Mouse (Mus musculus) CD4-positive helper T cell, adult 2 months (primary cell): ENCODE results near the gene C2cd4a.
A peak's percentile ranks its signal among the peaks of the same experiment; 100 is the strongest.

ENCODE experiments used
- DNase-seq: peaks from one replicate; pipeline ENCODE4 v3.0.0-alpha.2; 2012; ENCODE audit warnings: low read depth, missing footprints, low spot score

Gene C2cd4a

DNA sequence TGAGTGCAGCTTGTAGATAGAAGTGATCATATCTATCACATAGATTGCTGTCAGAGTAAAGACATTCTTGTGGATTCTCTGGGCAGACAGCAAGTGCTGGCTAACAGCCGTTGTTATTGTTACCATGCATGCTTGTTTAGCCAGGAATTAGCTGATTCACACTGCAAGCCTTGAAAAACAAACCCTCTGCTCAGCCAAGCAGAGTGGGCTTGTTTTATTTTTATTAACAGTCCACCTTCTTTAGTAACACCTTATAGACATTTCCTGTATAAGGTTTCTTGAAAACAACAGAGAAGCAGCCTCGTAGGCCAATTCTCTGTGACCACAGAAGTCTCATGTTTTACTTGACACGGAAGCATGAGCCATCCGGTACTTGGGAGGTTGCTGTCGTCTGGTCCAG is 2.4 kb upstream of the C2cd4a start:
- no peak for DNase-seq

DNA sequence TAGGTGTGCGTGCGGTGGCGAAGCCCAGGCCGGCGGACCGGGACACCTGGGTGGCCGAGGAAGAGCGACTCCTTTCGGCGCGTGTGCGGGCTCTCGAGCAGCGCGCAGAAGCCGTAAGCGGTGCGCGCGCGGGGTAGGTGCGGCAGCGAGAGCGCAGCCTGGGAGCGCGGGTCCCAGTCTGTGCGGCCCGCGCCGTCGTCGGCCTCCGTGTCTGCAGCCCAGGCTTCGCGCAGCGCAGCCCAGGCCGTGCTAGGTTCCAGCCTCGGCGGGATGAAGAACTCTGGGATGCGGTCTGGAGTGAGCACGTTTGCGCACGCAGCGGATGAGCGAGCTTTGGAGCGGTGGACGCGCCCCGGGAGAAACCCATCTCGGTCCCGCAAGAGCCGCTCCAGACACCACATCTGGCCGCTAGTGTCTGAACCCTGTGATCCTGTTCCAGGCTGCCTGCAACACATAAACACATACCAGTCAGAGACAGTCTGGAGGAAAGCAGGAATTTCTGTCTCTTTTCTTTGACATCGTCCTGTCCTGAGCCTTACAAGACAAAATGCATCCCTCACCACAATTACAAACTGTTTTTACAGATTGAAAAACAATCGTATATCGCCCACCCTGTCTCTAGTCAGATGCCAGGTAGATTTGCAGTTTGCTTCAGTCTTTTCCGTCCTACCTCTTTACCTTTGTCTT is 628 bp downstream of the C2cd4a start:
- DNase-seq, result no peak

DNA sequence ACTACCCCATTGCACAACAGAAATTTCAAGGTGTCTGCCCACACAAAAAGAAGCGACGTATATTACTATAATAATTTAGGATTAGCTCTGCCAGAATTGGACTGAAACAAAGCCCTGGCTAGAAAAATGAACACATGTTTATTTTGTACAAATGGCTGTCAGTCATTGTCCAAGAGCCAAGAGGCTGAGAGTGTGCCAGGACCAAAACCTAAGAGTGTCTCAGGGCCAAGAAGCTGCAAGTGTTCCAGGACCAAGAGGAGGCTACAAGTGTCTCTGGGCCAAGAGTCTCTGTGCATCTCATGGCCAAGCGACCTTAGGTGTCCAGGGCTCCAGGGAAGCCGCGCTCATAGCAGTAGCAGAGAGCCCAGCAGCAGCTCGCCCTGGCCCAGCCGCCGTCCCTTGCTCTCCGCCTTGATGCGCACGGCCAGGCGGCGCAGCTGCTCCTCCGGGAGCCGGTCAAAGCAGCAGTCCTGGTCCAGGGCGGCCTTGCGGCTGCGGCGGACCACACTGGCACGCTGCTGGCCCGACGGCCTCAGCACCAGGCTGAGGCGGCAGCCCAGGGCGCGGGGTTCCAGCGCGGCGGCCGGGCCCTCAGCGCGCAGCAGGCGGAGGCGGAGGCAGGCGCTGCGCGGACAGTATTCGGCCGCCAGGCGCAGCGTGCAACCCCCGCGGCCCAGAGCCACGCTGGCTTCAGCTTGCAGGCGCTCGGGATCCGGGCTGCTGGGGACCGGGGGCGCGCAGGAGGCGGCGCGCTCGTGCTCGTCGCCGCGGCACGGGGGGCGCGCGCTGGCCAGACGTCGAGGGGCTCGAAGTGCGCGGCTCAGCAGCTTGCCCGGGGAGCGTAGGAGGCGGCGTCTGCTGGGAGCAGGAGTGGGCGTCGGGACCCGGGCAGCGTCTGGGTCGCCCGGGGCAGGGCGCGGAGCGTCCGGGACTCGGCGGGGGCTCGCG is 1.4 kb downstream of the C2cd4a start:
- DNase-seq, result no peak

DNA sequence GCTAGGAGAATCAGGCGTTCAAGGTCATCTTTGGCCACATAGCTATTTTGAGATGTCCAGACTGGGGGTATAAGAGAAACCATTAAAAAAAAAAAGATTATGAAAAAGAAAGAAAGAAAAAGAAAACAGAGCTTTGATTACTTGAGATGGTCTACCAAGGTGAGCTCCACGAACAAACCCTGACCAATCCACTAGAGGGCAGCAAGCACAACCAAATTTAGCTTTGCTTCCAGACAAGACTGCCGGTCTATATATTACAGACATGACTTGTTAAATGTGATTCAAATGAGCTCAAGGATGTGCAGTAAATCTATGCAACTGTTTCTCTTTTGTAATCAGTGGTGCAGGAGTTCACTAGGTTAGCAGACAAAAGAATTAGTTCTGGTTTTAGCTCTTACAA is 3.9 kb downstream of the C2cd4a start:
- DNase-seq, result peak; percentile 59

DNA sequence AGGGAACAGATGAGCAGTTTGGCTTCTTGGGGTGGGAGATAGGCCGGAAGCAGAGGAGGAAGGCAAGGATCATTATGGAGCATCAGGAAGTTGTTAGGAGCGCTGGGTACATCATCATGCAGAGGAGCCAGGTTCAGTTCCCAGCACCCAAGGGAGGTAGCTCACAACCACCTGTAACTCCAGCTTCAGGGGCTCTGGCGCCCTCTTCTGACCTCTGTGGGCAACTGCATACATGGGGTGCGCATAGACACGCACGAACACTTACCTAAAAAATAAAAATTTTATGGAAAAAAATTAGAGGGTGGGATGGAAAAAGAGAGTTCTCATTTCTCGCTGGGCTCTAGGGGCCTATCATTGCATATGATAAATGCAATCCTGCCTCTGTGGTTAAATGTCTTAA is 6.6 kb downstream of the C2cd4a start:
- DNase-seq, result no peak

DNA sequence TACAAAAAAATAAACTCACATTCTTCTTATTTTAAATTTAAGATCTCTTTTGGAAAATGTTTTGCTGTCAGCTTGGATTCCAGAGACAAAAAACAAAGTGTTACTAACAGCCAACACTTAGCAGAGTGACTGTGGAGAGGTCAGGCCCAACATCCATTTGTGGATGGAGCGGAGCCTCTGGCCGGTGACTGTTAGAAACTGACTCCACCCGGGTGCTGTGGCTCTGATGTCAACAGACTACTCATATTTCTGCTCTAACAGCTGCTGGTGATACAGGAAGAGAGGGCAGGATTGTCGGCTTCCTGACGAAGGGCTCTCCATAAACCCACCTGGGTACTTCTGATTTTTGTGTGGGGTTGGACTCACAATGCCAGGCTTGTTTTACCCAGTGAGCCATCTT is 9.0 kb downstream of the C2cd4a start:
- DNase-seq, result no peak

DNA sequence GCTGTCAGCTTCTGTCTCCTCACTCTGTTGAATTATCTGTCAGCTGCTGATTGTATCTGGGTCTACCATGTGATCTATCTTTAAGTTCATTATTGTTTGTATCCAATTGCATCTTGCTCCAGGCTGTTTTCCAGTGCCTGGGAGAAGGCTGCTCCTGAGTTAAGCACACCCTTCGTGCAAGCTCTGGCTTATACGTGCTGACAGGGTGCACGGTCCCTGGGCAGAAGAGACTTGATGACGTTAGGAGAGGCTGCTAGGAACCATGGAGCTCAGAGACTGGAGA is 13.5 kb downstream of the C2cd4a start:
- DNase-seq, result no peak

DNA sequence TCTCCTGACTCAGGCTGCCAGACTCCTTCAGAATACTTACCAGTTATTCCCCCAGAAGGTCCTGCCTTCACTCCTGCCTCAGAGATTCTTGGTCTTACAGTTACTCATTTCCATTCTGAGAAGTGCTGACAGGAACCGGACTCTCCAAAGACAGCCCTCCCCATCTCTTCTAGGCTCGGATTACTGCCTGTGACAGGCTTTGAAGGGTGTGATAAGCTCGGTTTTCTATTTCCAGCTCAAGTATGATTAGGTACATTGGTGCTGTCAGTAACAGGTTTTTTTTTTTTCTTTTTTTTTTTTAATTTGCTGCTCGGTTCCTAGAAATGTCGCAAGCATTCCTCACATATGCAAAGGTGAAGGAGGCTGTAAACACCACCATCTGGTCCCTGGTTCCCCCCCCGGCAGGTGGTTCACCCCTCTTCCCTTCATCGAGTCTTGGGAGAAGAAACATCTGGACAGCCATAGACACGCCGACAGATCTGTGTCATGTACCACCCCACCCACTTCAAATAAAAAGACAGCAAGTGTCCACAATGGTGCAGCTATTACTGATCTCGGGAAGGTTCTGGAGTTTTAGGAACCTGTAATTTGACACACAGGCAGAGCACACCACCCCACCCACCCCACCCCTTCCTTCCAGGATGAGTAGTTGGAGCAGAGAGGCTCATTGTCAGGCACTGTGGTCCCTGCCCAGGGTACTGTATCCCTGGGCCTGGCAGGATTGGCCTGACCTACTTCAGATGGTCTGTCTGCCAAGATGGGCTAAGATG is 14.0 kb downstream of the C2cd4a start:
- DNase-seq, result no peak

DNA sequence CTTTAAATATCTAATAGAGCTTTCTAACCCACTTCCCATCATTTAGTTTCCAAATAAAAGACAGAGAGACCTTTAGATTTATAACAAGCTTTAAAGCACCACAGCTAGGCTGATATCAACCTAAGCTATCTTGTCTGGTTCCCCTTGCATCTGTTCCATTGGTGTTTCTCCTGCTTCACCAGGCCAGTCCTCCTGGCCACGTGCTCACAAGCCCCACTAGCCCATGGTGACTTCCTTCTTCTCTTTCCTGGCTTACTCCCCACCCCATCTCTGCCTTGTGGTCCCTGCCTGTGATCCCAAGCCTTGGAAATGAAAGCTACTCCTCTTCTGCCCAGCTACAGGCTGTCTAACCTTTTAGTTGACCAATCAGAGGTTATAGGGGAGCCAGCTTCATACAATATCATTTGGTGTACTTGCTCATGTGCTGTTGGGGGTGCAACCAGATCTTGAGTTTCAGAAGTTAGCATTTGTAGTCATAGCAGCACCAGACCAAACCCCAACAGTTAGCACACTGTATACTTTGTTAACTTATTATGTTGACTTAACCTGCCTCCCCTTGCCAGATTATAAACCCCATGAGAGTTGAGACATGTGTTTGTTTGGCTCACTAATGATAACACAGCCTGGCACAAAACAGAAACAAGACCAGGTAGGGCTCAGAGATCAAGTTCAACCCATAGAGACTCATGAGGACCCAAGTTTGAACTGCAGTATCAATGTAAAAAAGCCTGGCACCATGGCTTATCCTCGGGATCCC is 15.8 kb downstream of the C2cd4a start:
- DNase-seq, result no peak

DNA sequence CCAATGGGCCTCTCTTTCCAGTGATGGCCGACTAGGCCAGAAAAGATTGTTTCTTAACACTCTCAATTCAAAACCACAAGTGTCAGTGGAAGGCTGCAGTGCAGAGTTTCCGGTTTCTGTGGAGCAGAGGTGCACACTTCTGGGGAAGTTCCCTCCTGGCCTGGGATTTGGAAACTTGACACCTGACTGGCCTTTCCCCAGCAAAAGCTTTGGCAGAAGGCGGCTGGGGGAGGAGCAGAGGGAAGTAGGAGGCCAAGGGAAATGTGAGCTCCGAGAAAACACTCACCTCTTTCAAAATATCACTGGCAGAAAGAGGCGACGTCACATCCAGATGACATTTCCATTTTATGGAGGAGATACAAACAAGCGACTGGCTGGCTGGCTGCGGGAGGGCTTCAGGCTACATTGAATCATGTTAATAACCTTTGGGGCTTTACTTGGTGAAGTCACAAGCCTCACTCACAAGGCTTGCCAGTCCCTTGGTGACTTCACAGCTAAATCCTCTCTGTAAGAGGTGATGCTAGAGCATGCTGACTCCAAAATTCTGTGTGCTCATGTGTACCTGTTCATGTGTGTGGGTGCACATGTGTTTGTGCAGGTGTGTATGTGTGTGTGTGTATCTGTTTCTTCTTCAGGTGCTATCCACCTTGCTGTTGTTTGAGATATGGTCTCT is 18.3 kb downstream of the C2cd4a start:
- peak; percentile 62 for DNase-seq

DNA sequence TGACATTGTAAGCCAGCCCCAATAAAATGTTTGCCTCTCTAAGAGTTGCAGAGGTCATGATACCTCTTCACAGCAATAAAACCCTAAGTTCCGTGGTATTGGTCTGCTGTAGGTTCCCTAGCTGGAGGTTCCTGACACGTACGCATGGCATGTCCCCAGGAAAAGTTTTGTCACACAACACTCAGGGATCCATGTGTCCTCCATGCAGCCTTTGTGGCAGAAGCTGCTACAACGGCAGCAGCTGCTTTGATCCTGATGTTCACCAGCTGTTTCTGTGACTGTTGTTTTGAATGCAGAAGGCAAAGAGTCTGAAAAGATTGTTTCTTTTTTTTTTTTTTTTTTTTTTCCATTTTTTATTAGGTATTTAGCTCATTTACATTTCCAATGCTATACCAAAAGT is 19.0 kb downstream of the C2cd4a start:
- no peak for DNase-seq

DNA sequence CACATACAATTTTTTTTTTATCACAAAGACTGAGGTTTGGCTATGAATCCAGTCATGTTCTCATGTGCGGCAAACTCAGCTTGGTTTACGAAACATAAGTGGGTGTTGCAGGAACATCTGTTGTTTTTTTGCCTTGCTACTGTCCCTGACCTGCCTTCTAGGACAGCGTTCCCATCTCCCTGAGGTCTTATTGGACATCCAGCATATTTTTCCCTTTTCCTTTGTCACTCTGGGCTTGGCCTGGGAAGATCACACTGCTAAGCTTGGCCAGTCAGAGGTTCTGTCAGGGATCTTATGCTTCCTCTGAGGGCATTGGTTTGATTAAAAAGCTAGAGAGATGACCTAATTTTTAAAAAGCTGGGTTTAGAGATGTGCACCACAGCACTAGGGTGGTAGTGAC is 21.0 kb downstream of the C2cd4a start:
- no peak for DNase-seq

DNA sequence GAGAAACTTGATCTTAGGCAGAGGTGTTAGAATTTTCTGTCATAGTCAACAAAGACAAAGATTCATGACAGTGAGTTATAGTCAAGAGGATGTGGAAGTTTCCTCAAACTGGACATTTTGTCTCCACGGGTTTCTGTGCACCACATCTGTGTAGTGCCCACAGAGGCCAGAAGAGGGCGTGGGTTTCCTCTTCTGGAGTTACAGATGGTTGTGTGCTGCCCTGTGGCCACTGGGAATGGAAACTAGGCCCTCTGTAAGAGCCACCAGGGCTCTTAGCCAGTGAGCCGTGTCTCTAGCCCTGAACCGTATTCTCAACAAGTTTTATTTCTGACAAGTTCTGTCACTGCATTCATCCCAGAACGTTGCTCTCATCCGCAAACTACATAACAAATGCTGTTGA is 21.6 kb downstream of the C2cd4a start:
- no peak for DNase-seq

DNA sequence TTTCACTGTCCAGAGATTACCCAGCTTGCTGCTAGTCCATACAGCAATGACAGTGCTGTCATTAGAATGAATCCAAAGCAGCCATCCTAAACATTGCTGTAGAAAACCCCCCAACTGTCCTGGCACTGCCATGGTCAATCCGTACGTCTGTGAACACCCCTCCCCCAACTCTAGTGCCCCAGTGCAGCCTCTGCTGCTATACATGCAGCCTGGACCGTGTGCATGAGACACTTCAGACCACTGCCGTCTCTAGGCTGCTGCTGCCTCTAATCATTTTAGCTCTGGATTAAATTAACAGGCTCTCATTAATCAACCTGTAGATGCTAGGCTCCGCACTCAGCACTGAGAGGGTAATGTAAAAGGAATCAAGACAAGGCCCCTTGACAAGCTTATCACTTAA is 25.1 kb downstream of the C2cd4a start:
- DNase-seq, result no peak

DNA sequence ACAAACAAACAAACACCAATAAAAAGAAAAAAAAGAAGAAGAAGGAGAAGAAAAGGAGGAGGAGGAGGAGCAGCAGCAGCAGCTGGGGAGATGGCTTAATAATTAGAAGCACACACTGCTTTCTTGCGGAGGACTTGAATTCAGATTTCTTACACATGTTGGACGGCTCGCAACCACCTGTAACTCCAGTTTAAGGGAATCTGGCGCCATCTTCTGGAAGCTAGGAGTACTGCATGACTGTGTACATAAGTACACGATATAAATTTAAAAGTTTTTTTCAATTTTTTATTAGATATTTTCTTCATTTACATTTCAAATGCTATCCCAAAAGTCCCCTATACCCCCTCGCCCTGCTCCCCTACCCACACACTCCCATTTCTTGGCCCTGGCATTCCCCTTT is 29.9 kb downstream of the C2cd4a start:
- peak; percentile 64 for DNase-seq

DNA sequence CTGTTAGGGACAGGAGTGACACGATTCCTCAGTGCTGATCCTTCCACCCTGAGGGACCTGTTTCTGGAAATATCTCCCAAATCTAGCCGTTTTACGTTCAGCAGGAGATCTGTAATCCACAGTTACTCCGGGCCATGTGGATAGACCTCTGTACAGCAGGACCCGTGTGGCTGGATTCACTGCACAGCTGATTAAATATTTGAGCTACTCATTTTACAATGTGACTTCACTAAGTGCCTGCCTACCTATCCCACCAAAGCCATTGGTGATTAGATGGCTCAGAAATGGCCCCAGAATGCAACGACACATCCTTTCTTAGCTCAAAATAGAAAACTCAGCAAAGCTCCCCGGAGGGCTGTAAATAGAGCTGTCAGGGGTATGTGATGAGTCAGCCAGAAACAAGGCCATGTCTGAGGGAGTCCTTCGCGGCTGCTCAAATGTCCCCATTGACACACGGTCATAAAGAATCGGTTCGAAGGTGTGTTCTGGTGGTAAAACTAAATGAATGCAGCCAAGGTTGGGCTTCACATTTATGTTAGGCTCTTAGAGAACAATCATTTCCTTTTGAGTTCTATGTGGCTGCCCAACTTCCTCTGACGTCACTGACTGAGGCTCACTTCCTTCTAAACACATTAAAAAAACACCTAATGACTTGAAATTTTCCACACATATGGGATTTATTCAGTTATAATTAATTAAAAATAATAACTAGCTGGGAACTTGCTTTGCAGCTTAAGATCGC is 32.9 kb downstream of the C2cd4a start:
- peak; percentile 69 for DNase-seq

DNA sequence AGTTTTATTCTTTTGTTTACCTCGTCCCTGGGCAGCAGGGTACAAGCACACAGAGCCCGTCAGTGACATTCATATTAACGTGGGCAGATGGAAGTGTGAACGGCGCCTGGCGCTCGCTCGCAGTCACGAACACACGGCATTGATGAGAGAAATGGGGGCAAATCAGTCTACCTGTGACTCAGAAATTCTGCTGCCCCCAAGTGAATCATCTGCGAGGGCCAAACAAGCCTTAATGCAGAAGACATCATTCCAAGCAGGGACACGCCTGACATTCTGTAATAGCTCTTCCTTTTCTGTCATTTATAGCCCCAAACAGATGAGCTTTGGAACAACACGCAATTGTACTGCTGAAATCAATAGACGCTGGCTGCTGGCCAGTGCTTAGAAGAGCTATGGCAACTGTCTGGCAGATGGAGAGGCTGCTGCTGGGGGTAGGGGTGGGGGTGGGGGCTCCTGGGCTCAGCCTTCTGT is 36.9 kb downstream of the C2cd4a start:
- DNase-seq, result no peak

DNA sequence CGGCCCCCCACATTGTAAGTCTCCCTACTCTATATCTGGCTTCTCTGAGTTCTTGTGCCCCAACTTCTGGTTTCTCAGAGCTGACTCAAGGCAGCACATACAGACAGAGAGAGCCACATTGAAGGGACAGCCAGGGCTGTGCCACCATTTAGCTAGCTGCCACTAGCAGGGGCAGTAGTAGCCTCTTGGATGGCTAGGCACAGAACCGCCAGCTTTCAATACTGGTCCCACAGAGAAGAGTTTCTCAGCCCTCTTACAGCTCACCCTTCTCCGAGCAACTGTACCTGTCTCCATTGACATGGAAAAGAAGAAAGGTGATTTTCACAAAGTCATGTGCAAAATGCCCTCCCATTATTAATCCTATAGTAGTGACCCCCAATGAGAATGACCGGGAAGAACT is 37.5 kb downstream of the C2cd4a start:
- no peak for DNase-seq

DNA sequence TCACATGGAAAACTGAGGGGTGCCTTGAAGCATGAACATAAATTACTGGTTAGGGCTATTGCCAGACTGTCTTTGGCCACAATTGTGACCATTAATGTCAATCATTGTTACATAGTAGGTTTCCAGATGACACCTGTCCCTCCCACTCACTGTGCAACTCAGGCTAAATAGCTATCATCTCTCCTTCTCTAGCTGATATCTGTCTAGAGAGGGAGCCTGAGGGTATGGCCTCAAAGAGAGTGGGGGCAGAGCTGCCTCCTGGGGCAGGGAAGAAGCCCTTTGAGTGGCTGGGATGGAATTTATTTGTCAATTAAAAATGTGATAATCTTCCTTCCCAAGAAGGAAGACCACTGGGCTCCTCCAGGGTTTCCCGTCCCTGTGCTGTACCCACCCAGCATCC is 37.9 kb downstream of the C2cd4a start:
- DNase-seq, result no peak

DNA sequence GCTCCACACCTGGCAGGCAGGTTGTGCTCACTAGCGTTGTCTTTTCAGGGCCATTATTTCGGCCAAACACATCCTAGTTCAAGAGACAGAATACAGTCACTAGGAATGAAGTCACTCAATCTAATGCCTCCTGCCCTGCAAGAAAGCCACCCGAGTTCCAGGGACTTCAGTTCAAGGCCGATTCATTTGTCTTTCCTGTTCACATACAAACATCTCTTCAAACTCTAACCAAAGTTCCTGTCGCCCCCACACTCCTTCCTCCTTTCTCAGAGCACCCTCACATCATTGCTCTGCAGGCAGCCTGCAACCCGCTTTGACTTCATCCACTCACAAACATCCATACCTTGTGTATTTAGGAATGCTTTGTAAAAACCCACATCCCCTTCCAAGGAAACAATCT is 38.6 kb downstream of the C2cd4a start:
- no peak for DNase-seq
